Mouse (Mus musculus): ENCODE measurements around the gene Mbnl1.

Gene Mbnl1

DNA sequence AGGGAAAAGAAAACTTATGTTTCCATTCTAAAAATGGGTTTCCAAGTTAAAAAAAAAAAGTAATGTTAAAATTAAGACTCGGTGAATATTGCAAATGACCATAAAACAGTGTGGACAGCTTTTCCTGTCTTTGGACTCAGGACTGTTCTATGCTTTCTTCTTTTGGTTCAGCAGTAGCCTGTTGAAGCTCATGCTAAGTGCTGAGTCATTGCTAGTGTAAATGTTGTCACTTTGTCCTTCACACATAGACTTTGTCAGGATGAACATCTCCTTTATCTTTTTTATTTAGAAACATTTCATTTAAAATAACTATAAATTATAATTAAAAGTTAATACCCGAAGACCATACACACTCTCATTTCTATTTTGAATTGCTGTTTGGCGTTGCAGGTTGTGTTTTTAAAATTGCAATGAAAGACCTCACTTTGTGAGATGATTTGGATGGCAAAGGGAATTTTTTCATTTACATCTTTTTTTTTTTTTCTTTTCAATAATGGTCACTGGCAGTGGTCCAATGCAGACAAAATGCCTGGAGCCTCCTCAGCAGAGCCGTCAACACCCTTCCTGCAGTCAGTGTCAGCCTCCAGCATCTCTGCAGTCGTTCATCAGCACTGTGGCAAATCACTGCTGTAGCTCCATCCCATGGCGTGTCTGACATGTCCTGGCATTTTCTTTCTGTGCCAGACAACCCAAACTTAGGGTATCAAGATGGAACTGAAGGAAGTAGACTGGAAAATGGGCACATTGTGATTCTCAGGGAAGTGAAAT, 96.4 kb downstream of the Mbnl1 start:
- no peak for DNase-seq (ENCODE audit: low spot score)

DNA sequence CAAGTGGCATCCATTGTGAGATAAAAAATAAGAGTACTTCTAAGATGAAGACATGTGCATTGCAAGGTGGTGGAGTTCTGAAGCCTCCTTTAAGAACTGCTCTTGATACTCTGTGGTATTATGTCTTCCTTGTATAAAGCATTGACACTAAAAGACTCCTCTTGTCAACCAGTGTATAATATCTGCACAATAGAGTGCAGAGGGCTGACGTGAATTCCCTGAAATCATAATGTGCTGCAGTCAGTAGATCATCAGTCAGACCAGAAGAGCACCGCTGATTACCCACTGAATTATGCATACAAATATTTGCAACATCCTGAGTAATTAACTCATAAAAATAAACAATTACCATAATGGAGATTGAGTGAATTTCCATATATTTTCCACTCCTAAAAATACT, 97.2 kb downstream of the Mbnl1 start:
- no peak for DNase-seq (ENCODE audit: low spot score)

DNA sequence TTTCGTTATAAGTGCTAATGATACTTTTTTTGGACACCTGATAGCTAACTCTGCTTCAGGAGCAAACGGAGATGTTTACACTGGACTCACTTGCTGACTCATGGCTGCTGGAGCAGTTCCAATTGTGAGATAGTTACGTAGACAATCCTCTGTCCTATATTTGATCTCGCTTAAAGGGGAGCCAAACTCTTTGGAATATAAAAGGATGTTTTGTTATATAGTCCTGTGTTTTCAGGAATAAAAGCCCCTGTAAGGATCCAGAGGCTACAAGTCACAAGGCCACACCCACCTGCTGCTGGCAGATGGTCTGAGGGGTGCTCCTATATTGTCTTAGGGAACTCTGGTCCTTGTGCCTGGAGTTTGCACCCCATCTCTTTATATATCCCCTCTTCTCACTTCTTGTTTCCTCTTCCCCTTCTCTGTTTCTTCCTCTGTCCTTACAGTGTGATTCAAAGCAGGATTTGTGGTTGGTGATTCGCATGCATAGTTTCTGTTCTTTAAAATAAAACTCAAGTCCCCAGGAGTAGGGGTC, 97.9 kb downstream of the Mbnl1 start:
- no peak for DNase-seq (ENCODE audit: low spot score)

DNA sequence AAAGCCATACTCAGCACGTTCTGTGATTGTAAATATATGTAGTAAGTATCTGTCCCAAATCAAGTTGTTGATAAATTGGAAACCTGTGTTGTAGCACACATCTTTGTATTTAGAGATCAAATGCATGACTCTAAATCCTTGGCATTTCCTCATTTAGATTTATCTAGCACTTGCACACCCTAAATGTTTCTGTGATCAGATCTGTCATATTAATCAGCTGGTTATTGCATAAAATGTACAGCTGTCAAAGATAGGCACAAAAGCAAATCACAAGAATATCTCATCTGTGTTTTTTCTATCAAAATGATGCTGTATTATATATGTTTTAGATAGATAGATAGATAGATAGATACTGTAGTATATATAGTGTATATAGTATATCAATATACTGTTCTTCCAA, 98.9 kb downstream of the Mbnl1 start:
- no peak for DNase-seq (ENCODE audit: low spot score)

DNA sequence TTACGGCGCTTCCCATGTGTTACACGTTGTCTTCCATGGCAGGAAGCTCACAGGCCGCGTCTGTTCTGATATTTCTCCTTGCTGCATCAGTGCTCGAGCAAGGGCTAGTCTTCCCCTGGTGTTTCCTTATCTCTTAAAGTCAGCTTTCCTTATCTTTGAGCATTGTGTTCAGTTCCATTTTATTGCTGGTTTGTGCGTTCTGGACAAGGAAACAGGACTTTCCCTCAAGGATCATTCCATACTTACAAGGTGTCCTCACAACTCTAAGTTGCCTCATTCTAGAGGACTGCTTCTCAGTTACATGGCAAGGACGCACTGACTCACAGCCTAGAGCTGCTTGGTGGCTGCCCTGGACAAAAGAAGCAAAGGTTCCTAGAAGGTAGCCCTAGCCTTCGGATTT, 101.6 kb downstream of the Mbnl1 start:
- DNase-seq (ENCODE audit: low spot score) = no peak

GRCm38 (mm10) chr3:60574849-60575524, 102.4 kb downstream of the Mbnl1 start:
- no peak for DNase-seq (ENCODE audit: low spot score)

DNA sequence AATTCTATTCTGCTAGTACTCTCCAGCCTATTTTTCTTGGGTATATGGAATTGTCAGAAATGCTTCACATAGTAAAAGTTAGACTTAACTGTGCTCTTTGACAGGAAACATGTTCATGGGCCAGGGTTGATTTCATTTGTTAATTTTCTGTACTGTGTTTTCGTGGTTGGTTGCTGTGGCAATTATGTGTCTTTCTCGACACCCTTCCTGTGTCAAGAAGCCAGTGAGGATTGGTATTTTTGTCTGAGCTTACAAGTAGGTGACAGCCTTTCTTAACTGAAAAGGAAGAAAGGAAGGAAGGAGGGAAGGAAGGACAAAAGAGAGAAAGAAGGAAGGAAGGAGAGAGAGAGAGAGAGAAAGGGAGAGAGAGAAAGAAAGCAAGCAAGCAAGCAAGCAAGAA, 103.3 kb downstream of the Mbnl1 start:
- no peak for DNase-seq (ENCODE audit: low spot score)

- no peak for DNase-seq (ENCODE audit: low spot score)
Measured at GRCm38 (mm10) chr3:60576366-60577046, 103.9 kb downstream of the Mbnl1 start.

DNA sequence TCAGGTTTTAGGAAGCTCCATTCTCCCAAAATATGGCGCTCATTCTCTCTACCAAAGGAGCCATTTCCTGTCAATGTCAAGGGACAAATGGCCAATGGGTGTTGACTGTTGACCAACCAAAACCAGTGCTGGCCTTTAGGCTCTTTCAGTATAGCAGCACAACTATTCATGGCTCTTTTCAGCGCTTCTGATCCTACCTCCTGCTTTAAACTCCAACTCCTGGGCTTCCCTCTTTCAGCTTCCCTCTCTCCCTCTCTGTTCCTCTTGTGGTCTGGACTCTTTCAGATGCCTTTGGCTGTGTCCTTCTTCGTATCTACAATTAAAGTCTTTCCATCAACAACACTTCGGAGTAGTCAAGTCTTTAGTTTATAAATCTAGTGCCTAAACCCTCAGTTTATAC, 107.2 kb downstream of the Mbnl1 start:
- no peak for DNase-seq (ENCODE audit: low spot score)

GRCm38 (mm10) chr3:60580699-60581098, 108.1 kb downstream of the Mbnl1 start:
- no peak for DNase-seq (ENCODE audit: low spot score)

GRCm38 (mm10) chr3:60582154-60582553, 109.5 kb downstream of the Mbnl1 start:
- no peak for DNase-seq (ENCODE audit: low spot score)

DNA sequence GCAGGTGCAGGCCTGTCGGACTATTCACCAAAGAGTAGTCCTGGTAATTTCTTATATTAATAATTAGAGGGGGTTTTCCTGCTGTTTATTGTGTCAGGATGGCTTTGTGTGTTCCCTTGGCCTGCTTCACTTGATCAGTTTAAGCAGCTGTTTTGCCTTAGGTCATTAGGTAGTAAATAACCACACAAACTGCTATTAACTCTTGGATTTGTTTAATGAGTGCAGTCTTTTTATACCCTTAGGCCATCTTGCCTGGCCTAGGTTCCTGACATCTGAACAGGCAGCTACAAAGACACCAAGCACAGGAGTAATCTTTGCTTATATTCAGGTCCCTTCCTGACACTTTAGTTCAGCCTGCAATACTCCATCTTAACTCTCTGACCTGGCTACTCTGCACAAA, 110.0 kb downstream of the Mbnl1 start:
- no peak for DNase-seq (ENCODE audit: low spot score)

GRCm38 (mm10) chr3:60584704-60585103, 112.1 kb downstream of the Mbnl1 start:
- DNase-seq (ENCODE audit: low spot score) = no peak

GRCm38 (mm10) chr3:60586046-60586445, 113.4 kb downstream of the Mbnl1 start:
- DNase-seq (ENCODE audit: low spot score) = no peak

GRCm38 (mm10) chr3:60587149-60587548, 114.5 kb downstream of the Mbnl1 start:
- no peak for DNase-seq (ENCODE audit: low spot score)

- no peak for DNase-seq (ENCODE audit: low spot score)
Measured at GRCm38 (mm10) chr3:60589361-60589760, 116.7 kb downstream of the Mbnl1 start.

DNA sequence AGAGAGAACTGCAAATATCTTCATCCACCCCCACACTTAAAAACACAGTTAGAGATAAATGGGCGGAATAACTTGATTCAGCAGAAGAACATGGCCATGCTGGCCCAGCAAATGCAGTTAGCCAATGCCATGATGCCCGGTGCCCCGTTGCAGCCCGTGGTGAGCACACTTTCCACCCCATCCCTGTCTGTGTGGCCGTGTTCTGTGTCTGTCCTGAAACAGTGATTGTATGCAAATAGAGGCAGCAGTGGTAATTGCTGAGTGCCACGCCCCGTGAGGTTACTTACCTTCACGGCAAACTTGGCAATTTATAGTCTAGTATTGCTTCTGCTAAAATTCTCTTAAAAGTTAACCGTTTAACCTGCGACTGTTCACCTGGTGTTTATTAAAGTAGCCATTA, 123.0 kb downstream of the Mbnl1 start:
- DNase-seq (ENCODE audit: low spot score) = no peak

- DNase-seq (ENCODE audit: low spot score) = no peak
Measured at GRCm38 (mm10) chr3:60596985-60597384, 124.4 kb downstream of the Mbnl1 start.

DNA sequence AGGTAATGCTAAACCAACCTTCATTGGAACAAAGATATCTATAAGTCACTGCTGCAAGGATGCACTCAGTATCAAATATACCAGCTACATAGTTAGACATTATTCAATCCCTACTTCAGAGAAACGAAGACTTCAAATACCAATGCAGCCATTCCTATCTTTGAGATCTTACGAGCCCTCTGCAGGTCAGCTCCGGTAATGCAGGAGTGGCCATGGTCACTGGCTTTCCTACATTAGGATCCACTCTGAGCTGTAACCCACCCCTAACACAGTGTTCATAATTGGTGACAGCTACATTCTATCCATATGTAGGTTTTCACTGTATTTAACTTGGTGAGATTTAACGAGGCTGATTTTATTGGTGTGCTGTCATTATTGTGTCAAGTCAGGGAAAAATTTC, 129.1 kb downstream of the Mbnl1 start:
- DNase-seq (ENCODE audit: low spot score) = peak; percentile 66

GRCm38 (mm10) chr3:60602923-60603549, 130.4 kb downstream of the Mbnl1 start:
- no peak for DNase-seq (ENCODE audit: low spot score)

DNA sequence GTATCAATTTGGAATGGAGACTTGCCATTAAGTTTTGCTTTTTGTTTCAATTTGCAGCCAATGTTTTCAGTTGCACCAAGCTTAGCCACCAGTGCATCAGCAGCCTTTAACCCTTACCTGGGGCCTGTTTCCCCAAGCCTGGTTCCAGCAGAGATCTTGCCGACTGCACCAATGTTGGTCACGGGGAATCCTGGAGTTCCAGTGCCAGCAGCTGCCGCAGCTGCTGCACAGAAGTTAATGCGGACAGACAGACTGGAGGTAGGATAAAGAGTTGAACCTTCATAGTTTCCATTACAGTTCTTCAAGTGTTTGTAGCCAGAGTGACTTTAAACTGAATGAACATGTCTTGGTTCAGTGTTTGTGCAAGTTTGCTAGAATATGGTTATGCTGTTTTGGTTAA, 131.0 kb downstream of the Mbnl1 start:
- no peak for DNase-seq (ENCODE audit: low spot score)

- DNase-seq (ENCODE audit: low spot score) = no peak
Measured at GRCm38 (mm10) chr3:60604205-60604604, 131.6 kb downstream of the Mbnl1 start.

Data from ovary, postnatal 36 days (tissue).